Mouse (Mus musculus) kidney, postnatal 4 days (tissue): ENCODE measurements around the gene Gpha2.

Source experiments
- DNase-seq, 2 experiments: peaks; one replicate each; pipeline ENCODE4 v3.0.0; 2021; ENCODE audit warnings: mixed read lengths in 2 of 2

The Gpha2 gene

GRCm38 (mm10) chr19:6275740-6276389 is 49.7 kb downstream of the Gpha2 start:
- no peak for DNase-seq

- peak; percentile 97 to 99 for DNase-seq
Measured at GRCm38 (mm10) chr19:6276426-6277421, 50.5 kb downstream of the Gpha2 start, which contains the start of gene Ehd1. Gene Ehd1 (plus strand): TSS chr19:6276725.
